Mouse (Mus musculus): Measurements from ENCODE around the gene Nprl2. TPM values are rescaled to one million over a fixed set of nuclear protein-coding genes. Genes with fewer than 3 reads are reported as not detected.
A peak's percentile ranks its signal among the peaks of the same experiment; 100 is the strongest.

The Nprl2 gene
- total and polyA plus RNA-seq, 2 experiments from 2014 or later: 59.9 to 65.9 TPM

DNA sequence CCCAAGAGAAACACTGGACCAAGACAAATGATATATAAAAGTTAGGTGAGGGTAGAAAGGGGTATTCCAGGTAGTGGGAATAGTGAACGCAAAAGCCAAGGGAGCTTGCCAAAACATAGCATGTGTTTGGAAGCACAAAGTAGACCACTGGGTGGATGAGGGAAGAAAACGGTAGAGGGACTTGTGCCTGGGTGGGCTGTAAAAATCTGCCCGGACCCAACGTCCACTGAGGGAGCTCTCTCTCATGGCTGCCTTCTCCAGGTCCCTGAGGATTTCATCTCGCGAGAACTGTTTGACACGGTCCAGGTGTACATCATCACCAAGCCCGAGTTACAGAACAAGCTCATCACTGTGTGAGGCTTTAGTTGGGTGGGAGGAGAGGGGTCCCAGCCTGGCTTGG is 695 bp downstream of the Nprl2 start:
- Histone ChIP-seq H3K36me3 (ENCODE audit: insufficient read depth) (peaks cover 42% of the 10 kb centered on the region), H3K9me3 (ENCODE audit: low read length) (no peaks in the 10 kb centered on the region), H3K4me3 (ENCODE audit: low read depth, low read length) (peak overlapping the region; percentile 65), H3K4me1 (ENCODE audit: insufficient read depth) (peaks cover 20% of the 10 kb centered on the region; the same call in 1 of the 2 replicates), H3K27ac (ENCODE audit: low read depth, low read length) (no peak overlapping the region), H3K4me2 (ENCODE audit: low read depth) (peak overlapping the region; percentile 68), H3K27me3 (ENCODE audit: insufficient read depth, low read length) (no peaks in the 10 kb centered on the region), H3K9ac (peak overlapping the region; percentile 62; the same call in 1 of the 2 replicates)
- WGBS: 60% methylated on average over 8 of the region's 8 CpGs
- TF ChIP-seq CTCF (IDR thresholded peaks at IDR 0.05; ENCODE audit: low read depth): no peak
- no peak for ATAC-seq
- DNase-seq: no peak

DNA sequence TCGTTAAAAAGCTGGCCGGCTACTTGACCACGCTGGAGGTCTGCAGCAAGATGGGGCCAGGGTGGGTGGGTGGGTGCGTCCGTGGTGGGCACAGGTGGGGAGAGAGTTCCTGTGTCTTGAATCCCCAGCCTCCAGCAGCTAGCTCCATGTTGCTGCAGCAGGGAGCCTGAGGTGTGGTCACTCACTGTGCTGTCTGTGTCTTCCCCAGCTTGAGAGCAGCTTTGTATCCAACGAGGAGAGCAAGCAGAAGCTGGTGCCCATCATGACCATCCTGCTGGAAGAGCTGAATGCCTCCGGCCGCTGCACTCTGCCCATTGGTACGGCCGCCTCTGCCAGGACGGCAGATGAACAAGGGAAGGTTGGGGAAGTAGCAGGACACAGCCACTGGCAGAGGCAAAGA is 1.3 kb downstream of the Nprl2 start:
- WGBS: 89% methylated on average over 11 of the region's 11 CpGs
- Histone ChIP-seq H3K4me3 (ENCODE audit: low read depth, low read length) (no peak overlapping the region), H3K4me1 (ENCODE audit: insufficient read depth) (peaks cover 20% of the 10 kb centered on the region; the same call in 1 of the 2 replicates), H3K27ac (ENCODE audit: low read depth, low read length) (no peak overlapping the region), H3K36me3 (ENCODE audit: insufficient read depth) (peaks cover 36% of the 10 kb centered on the region), H3K4me2 (ENCODE audit: low read depth) (no peak overlapping the region), H3K9ac (no peak overlapping the region), H3K27me3 (ENCODE audit: insufficient read depth, low read length) (no peaks in the 10 kb centered on the region), H3K9me3 (ENCODE audit: low read length) (no peaks in the 10 kb centered on the region)
- DNase-seq: no peak
- no peak for ATAC-seq
- no peak for TF ChIP-seq CTCF (IDR thresholded peaks at IDR 0.05; ENCODE audit: low read depth)

DNA sequence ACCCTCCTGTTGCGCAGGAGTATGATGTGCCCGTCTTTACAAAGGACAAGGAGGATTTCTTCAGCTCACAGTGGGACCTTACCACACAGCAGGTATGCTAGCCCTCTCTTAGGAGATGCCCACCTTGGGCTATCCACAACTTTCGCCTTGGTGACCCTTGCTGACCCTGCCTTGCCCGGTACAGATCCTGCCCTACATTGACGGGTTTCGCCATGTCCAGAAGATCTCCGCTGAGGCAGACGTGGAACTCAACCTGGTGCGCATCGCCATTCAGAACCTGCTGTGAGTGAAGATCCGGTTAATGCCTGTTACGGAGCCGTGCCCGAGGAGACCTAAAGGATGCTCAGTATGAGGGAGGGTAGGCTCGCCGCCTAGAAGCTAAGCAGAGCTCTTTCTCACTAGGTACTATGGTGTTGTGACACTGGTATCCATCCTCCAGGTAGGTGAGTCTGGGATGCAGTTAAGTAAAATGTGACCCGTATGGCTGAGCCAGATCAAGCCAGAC is 2.2 kb downstream of the Nprl2 start:
- Histone ChIP-seq H3K27me3 (ENCODE audit: insufficient read depth, low read length) (no peaks in the 10 kb centered on the region), H3K9ac (no peak overlapping the region), H3K4me1 (ENCODE audit: insufficient read depth) (peaks cover 20% of the 10 kb centered on the region; the same call in 1 of the 2 replicates), H3K36me3 (ENCODE audit: insufficient read depth) (peaks cover 27% of the 10 kb centered on the region), H3K4me2 (ENCODE audit: low read depth) (no peak overlapping the region), H3K27ac (ENCODE audit: low read depth, low read length) (no peak overlapping the region), H3K4me3 (ENCODE audit: low read depth, low read length) (no peak overlapping the region), H3K9me3 (ENCODE audit: low read length) (no peaks in the 10 kb centered on the region)
- ATAC-seq (no peak), DNase-seq (no peak)
- WGBS: 95% methylated on average over 17 of the region's 17 CpGs
- no peak for TF ChIP-seq CTCF (IDR thresholded peaks at IDR 0.05; ENCODE audit: low read depth)

DNA sequence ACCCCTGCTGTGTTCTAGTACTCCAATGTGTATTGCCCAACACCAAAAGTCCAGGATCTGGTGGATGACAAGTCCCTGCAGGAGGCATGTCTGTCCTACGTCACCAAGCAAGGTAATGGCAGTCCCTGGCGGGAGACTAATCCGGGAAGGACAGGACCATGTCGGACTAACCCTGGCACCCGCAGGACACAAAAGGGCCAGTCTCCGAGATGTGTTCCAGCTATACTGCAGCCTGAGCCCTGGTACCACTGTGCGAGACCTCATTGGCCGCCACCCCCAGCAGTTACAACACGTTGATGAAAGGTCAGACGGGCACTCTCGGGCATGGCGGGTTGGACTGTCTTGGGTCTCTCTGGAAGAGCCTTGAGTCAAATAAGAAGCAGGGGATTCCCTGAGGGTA is 2.7 kb downstream of the Nprl2 start:
- no peak for ATAC-seq
- H3K4me1 ChIP-seq (ENCODE audit: insufficient read depth): peaks cover 20% of the 10 kb centered on the region; the same call in 1 of the 2 replicates
- WGBS: 94% methylated on average over 12 of the region's 12 CpGs
- no peak for TF ChIP-seq CTCF (IDR thresholded peaks at IDR 0.05; ENCODE audit: low read depth)
- H3K9ac ChIP-seq: no peak overlapping the region
- no peak overlapping the region for H3K27ac ChIP-seq (ENCODE audit: low read depth, low read length)
- DNase-seq: no peak
- H3K4me2 ChIP-seq (ENCODE audit: low read depth): no peak overlapping the region
- H3K27me3 ChIP-seq (ENCODE audit: insufficient read depth, low read length): no peaks in the 10 kb centered on the region
- no peak overlapping the region for H3K4me3 ChIP-seq (ENCODE audit: low read depth, low read length)
- peaks cover 22% of the 10 kb centered on the region for H3K36me3 ChIP-seq (ENCODE audit: insufficient read depth)
- H3K9me3 ChIP-seq (ENCODE audit: low read length): no peaks in the 10 kb centered on the region

DNA sequence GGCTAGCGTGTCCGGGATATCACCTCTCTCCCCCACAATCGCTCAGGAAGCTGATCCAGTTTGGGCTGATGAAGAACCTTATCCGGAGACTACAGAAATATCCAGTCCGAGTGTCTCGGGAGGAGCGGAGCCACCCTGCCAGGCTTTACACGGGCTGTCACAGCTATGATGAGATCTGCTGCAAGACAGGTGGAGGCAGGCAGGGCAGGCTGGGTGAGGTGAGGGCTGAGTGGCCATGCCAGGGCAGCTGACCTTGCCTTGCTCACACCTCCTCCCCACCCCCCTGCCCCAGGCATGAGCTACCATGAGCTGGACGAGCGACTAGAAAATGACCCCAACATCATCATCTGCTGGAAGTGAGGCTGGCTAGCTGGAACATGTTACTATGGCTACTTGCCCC is 3.2 kb downstream of the Nprl2 start:
- Histone ChIP-seq H3K4me3 (ENCODE audit: low read depth, low read length) (no peak overlapping the region), H3K36me3 (ENCODE audit: insufficient read depth) (peaks cover 17% of the 10 kb centered on the region), H3K4me2 (ENCODE audit: low read depth) (no peak overlapping the region), H3K27me3 (ENCODE audit: insufficient read depth, low read length) (peaks cover 3% of the 10 kb centered on the region; the same call in 1 of the 2 replicates), H3K27ac (ENCODE audit: low read depth, low read length) (no peak overlapping the region), H3K9ac (no peak overlapping the region), H3K9me3 (ENCODE audit: low read length) (no peaks in the 10 kb centered on the region), H3K4me1 (ENCODE audit: insufficient read depth) (peaks cover 20% of the 10 kb centered on the region; the same call in 1 of the 2 replicates)
- TF ChIP-seq CTCF (IDR thresholded peaks at IDR 0.05; ENCODE audit: low read depth): no peak
- DNase-seq: no peak
- no peak for ATAC-seq
- 88% methylated on average over 10 of the region's 10 CpGs for WGBS

DNA sequence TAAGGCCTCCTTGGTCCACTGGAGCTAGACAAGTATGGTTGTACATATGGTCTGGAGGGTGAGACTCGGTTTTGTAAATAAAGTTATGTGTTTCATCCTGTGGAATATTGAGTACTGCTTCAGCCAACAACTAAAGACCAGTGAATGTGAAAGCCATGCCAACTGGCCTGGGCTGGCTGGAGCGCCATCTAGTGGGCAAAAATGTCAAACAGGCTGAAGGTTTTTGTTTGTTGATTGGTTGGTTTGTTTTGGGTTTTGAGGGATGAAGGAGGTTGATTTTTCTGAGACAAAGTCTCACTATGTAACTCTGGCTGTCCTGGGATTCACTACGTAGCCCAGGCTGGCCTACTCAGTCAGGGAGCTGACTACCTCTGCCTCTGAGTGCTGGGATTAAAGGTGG is 3.6 kb downstream of the Nprl2 start:
- ATAC-seq (no peak), DNase-seq (peak; percentile 84)
- Histone ChIP-seq H3K4me3 (ENCODE audit: low read depth, low read length) (no peak overlapping the region), H3K9me3 (ENCODE audit: low read length) (no peaks in the 10 kb centered on the region), H3K4me1 (ENCODE audit: insufficient read depth) (peaks cover 20% of the 10 kb centered on the region; the same call in 1 of the 2 replicates), H3K9ac (no peak overlapping the region), H3K27me3 (ENCODE audit: insufficient read depth, low read length) (peaks cover 7% of the 10 kb centered on the region; the same call in 1 of the 2 replicates), H3K36me3 (ENCODE audit: insufficient read depth) (peaks cover 14% of the 10 kb centered on the region), H3K4me2 (ENCODE audit: low read depth) (no peak overlapping the region), H3K27ac (ENCODE audit: low read depth, low read length) (no peak overlapping the region)
- TF ChIP-seq CTCF (IDR thresholded peaks at IDR 0.05; ENCODE audit: low read depth): peak; percentile 91
- WGBS: 4% methylated on average over 3 of the region's 3 CpGs

DNA sequence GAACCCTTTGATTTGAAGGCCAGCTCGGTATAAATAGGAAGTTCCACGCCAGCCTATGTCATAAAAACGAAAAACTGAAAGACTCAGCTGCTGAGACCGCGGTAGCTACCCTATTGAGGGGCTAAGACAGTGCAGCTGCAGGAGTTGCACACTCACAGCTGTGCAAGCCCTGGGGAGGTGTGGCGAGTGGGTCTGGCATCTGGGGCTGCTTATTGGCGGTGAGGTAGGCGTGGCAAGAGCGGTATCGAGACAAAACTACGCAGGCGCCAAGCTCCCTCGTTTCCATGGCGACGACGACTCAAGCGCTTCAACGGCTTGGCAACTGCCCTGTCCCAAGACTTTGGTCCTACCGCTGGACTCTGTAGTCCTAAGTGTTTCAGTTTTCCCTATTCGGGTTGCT is 5.0 kb downstream of the Nprl2 start, which contains the start of gene Zmynd10:
Gene Zmynd10, plus strand, starts transcription at position 273 of the 400 bp plus-strand sequence.
- DNase-seq: peak; percentile 92
- Histone ChIP-seq H3K36me3 (ENCODE audit: insufficient read depth) (peaks cover 14% of the 10 kb centered on the region), H3K4me2 (ENCODE audit: low read depth) (peak within 1 kb of the TSS; percentile 50), H3K27me3 (ENCODE audit: insufficient read depth, low read length) (peaks cover 15% of the 10 kb centered on the region; the same call in 1 of the 2 replicates), H3K9me3 (ENCODE audit: low read length) (no peaks in the 10 kb centered on the region), H3K4me1 (ENCODE audit: insufficient read depth) (peaks cover 23% of the 10 kb centered on the region; the same call in 1 of the 2 replicates), H3K9ac (no peak within 1 kb of the TSS), H3K27ac (ENCODE audit: low read depth, low read length) (peak within 1 kb of the TSS; percentile 24; the same call in 1 of the 2 replicates), H3K4me3 (ENCODE audit: low read depth, low read length) (peak within 1 kb of the TSS; percentile 21)
- 2% methylated on average over 20 of the region's 20 CpGs for WGBS
- TF ChIP-seq CTCF (IDR thresholded peaks at IDR 0.05; ENCODE audit: low read depth): no peak
- peak; percentile 84 for ATAC-seq

Measured in forebrain, postnatal 0 days (tissue).